Mouse (Mus musculus): ENCODE results near the gene Mtm1. TPM values are rescaled to one million over a fixed set of nuclear protein-coding genes. Genes with fewer than 3 reads are reported as not detected.
"Not testable (repeated sequence)": the region's sequence is repeated elsewhere in the genome, so short reads cannot be mapped to it uniquely, and the experiment has no call there.

The Mtm1 gene
- polyA plus RNA-seq, 1 experiment from 2014 or later: 4.4 TPM

GRCm38 (mm10) chrX:71296005-71296404 lies 85.4 kb downstream of the Mtm1 start:
- H3K27me3 ChIP-seq: no peaks in the 10 kb centered on the region
- H3K9me3 ChIP-seq: no peaks in the 10 kb centered on the region
- no peaks in the 10 kb centered on the region for H3K36me3 ChIP-seq
- H3K27ac ChIP-seq (replicated peaks): no peak overlapping the region
- no peak overlapping the region for H3K9ac ChIP-seq (replicated peaks)
- H3K4me1 ChIP-seq: no peaks in the 10 kb centered on the region
- no peak overlapping the region for H3K4me3 ChIP-seq
- ATAC-seq (replicated peaks): no peak
- WGBS: 91% methylated on average over 2 of the region's 2 CpGs
- H3K4me2 ChIP-seq (replicated peaks): no peak overlapping the region

GRCm38 (mm10) chrX:71302148-71302547 lies 91.6 kb downstream of the Mtm1 start:
- Histone ChIP-seq H3K9me3 (no peaks in the 10 kb centered on the region), H3K4me1 (no peaks in the 10 kb centered on the region), H3K36me3 (no peaks in the 10 kb centered on the region), H3K4me3 (no peak overlapping the region), H3K27ac (replicated peaks) (no peak overlapping the region), H3K9ac (replicated peaks) (no peak overlapping the region), H3K27me3 (no peaks in the 10 kb centered on the region), H3K4me2 (replicated peaks) (no peak overlapping the region)
- ATAC-seq (replicated peaks): no peak
- WGBS: 92% methylated on average over 5 of the region's 5 CpGs

GRCm38 (mm10) chrX:71311229-71311628 lies 100.7 kb downstream of the Mtm1 start:
- no peaks in the 10 kb centered on the region for H3K27me3 ChIP-seq
- H3K4me3 ChIP-seq: no peak overlapping the region
- H3K4me2 ChIP-seq (replicated peaks): no peak overlapping the region
- WGBS: 34% methylated on average over 8 of the region's 8 CpGs
- no peaks in the 10 kb centered on the region for H3K4me1 ChIP-seq
- H3K27ac ChIP-seq (replicated peaks): no peak overlapping the region
- peak; percentile 43; the same call in 1 of the 2 replicates for ATAC-seq (replicated peaks)
- no peak overlapping the region for H3K9ac ChIP-seq (replicated peaks)
- H3K9me3 ChIP-seq: no peaks in the 10 kb centered on the region
- no peaks in the 10 kb centered on the region for H3K36me3 ChIP-seq

DNA sequence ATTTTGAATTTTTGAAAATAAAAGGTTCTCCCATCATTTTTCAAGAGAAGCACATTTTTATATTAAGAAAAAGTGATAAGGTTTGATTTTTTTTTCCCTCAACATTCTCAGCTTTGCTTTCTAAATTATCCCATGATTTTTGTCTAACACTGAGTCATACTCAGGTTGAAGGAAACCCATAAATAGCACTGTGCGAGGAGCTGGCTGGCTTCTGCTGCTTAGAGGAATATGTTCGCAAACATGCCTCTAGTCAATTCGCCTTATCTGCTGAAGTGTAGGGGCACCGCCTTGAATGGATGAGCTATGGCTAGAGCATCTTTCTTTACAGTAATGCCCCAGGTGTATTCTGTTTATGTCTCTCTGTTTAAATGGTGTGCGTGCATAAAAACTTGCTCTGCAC lies 103.8 kb downstream of the Mtm1 start:
- Histone ChIP-seq H3K36me3 (no peaks in the 10 kb centered on the region), H3K27ac (replicated peaks) (no peak overlapping the region), H3K4me2 (replicated peaks) (no peak overlapping the region), H3K9ac (replicated peaks) (no peak overlapping the region), H3K4me1 (no peaks in the 10 kb centered on the region), H3K27me3 (no peaks in the 10 kb centered on the region), H3K9me3 (no peaks in the 10 kb centered on the region), H3K4me3 (no peak overlapping the region)
- 87% methylated on average over 5 of the region's 5 CpGs for WGBS
- no peak for ATAC-seq (replicated peaks)

DNA sequence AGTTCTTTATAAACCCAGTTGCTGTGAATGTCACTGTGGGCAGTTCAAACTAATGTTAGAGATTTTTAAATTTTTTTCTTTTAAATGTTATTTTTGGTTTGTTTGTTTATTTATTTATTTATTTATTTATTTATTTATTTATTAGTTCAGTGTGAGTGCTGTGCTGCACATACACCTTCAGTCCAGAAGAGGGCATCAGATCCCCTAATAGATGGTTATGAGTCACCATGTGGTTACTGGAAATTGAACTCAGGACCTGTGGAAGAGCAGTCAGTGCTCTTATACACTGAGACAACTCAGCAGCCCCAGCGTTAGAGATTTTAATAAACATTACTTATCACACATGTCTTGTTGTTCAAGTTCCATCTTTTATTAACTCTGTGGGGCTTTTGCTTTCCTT lies 141.5 kb downstream of the Mtm1 start:
- Histone ChIP-seq H3K9me3 (no peaks in the 10 kb centered on the region), H3K36me3 (no peaks in the 10 kb centered on the region), H3K9ac (replicated peaks) (no peak overlapping the region), H3K4me3 (no peak overlapping the region), H3K4me1 (no peaks in the 10 kb centered on the region), H3K27ac (replicated peaks) (no peak overlapping the region), H3K27me3 (no peaks in the 10 kb centered on the region), H3K4me2 (replicated peaks) (no peak overlapping the region)
- 83% methylated on average over 1 of the region's 1 CpGs for WGBS
- no peak for ATAC-seq (replicated peaks)

GRCm38 (mm10) chrX:71355331-71355730 lies 144.8 kb downstream of the Mtm1 start:
- Histone ChIP-seq H3K4me3 (no peak overlapping the region), H3K9ac (replicated peaks) (no peak overlapping the region), H3K27me3 (no peaks in the 10 kb centered on the region), H3K9me3 (no peaks in the 10 kb centered on the region), H3K4me1 (no peaks in the 10 kb centered on the region), H3K36me3 (no peaks in the 10 kb centered on the region), H3K27ac (replicated peaks) (no peak overlapping the region), H3K4me2 (replicated peaks) (no peak overlapping the region)
- ATAC-seq (replicated peaks): no peak
- 77% methylated on average over 1 of the region's 1 CpGs for WGBS

DNA sequence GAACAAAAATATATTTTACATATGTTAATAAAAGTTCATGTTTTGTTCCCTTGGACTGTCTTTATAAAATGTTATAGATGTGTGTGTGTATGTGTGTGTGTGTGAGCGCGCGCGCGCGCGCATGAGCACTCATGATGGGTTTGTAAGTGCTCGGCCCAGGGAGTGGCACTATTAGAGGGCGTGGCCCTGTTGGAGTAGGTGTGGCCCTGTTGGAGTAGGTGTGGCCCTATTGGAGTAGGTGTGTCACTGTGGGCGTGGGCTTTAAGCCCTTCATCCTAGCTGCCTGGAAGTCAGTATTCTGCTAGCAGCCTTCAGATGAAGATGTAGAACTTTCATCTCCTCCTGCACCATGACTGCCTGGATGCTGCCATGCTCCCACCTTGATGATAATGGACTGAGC lies 151.2 kb downstream of the Mtm1 start:
- not testable (repeated sequence) for H3K36me3 ChIP-seq; H3K27ac ChIP-seq (replicated peaks); H3K9ac ChIP-seq (replicated peaks); H3K4me3 ChIP-seq; H3K27me3 ChIP-seq; H3K9me3 ChIP-seq; H3K4me2 ChIP-seq (replicated peaks); ATAC-seq (replicated peaks); H3K4me1 ChIP-seq
- WGBS: 87% methylated on average over 10 of the region's 10 CpGs

DNA sequence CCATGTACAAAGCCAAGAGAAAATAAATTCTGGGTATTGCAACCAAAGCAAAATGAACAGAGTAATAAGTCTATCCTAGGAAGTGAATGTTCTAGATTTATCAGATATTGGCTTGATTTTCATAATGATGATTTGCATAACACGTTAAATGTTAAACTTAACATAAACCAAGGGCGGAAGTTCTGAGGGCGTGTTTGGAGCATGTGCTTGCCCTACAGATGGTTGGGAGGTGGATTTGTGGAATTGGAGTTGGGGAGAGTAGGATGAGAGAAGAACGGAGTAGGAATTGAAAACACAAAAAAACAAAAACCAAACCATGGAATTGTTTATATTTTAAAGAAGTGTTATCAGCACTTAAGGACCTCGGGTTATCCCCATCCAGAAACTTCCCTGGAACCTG lies 153.5 kb downstream of the Mtm1 start:
- Histone ChIP-seq H3K4me3 (peak overlapping the region; percentile 68), H3K27ac (replicated peaks) (no peak overlapping the region), H3K4me1 (0 out of 2 replicates have a peak, but pooled peaks cover 6% of the 10 kb centered on the region), H3K27me3 (no peaks in the 10 kb centered on the region), H3K36me3 (no peaks in the 10 kb centered on the region), H3K4me2 (replicated peaks) (peak overlapping the region; percentile 49), H3K9me3 (no peaks in the 10 kb centered on the region), H3K9ac (replicated peaks) (peak overlapping the region; percentile 74; the same call in 1 of the 2 replicates)
- WGBS: 80% methylated on average over 5 of the region's 5 CpGs
- no peak for ATAC-seq (replicated peaks)

- Histone ChIP-seq H3K4me1 (0 out of 2 replicates have a peak, but pooled peaks cover 6% of the 10 kb centered on the region), H3K27ac (replicated peaks) (peak within 1 kb of the TSS; percentile 76), H3K36me3 (no peaks in the 10 kb centered on the region), H3K27me3 (no peaks in the 10 kb centered on the region), H3K9me3 (no peaks in the 10 kb centered on the region), H3K4me2 (replicated peaks) (peak within 1 kb of the TSS; percentile 49), H3K9ac (replicated peaks) (peak within 1 kb of the TSS; percentile 74), H3K4me3 (peak within 1 kb of the TSS; percentile 68)
- peak; percentile 86 for ATAC-seq (replicated peaks)
- WGBS: 21% methylated on average over 29 of the region's 47 CpGs
Measured at GRCm38 (mm10) chrX:71364554-71364991, 154.0 kb downstream of the Mtm1 start, which contains the start of gene Mtmr1. Mtmr1 (plus strand) TSS chrX:71364760.

GRCm38 (mm10) chrX:71365011-71365410 lies 154.4 kb downstream of the Mtm1 start:
- peak; percentile 79 for ATAC-seq (replicated peaks)
- no peaks in the 10 kb centered on the region for H3K9me3 ChIP-seq
- peak overlapping the region; percentile 74 for H3K9ac ChIP-seq (replicated peaks)
- no peaks in the 10 kb centered on the region for H3K36me3 ChIP-seq
- peak overlapping the region; percentile 49 for H3K4me2 ChIP-seq (replicated peaks)
- H3K27me3 ChIP-seq: no peaks in the 10 kb centered on the region
- 0 out of 2 replicates have a peak, but pooled peaks cover 6% of the 10 kb centered on the region for H3K4me1 ChIP-seq
- peak overlapping the region; percentile 76 for H3K27ac ChIP-seq (replicated peaks)
- peak overlapping the region; percentile 68 for H3K4me3 ChIP-seq
- WGBS: 26% methylated on average over 13 of the region's 20 CpGs

Other genes with a start within 250 kb of the Mtm1 start
- gene Mamld1, start 160.5 kb upstream of the Mtm1 start, polyA plus RNA-seq (2015; fragmentation: Nextera tagmentation; extraction: Ambion mirVana): 4.3 and 4.7 TPM in 2 replicates
- 18.5 and 20.2 TPM in 2 replicates for gene Mtmr1, start 154.0 kb downstream of the Mtm1 start, polyA plus RNA-seq (2015; fragmentation: Nextera tagmentation; extraction: Ambion mirVana)